Mouse (Mus musculus) E14TG2a.4 (cell line): ENCODE data around the gene Rsph6a.

ENCODE experiments used
- CTCF ChIP-seq: conservative IDR thresholded peaks from 2 replicates; pipeline ENCODE4 v1.5.1; 2014; ENCODE audit warnings: low read length
- NANOG ChIP-seq: IDR thresholded peaks from 2 replicates; pipeline ENCODE4 v1.6.1; 2014; ENCODE audit warnings: borderline replicate concordance, low read length, mixed read lengths
- POU5F1 ChIP-seq: IDR thresholded peaks from 2 replicates; pipeline ENCODE4 v1.6.1; 2014; ENCODE audit warnings: low read length, borderline replicate concordance

DNA sequence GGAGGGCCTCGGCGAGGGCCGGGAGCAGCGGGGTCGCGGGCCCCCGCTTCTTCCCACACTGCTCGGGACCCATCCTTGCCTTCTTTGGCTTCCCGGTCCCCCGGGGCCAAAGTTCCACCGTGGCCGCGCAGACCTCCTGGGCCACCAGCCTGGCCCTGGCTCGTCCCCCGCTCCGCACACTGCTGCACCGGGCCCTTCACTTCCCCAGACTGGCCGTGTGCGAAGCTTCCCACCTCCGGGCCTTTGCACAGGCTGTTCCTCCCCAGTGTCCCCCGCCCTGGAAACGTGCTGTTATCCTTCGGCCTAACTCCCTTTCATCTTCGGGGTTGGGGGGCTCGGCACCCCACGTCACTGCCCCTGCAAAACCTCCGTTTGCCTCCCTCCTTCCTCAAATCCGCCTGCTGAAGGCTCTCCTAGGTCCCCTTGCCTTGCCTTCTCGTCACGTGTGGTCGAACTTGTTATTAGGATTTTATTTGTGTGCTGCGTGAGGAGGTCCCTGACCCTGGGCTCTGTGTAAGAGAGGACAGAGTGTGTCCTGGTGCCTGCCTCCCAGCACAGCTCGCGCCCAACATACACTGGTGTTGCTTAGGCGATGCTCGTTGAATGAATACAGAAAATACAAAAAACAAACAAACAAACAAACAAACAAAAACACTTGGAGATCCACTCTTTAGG is 29.8 kb upstream of the Rsph6a start:
- TF ChIP-seq CTCF (no peak), NANOG (no peak), POU5F1 (no peak)
